Mouse (Mus musculus) lung, adult 18-20 months (tissue): ENCODE data around the gene Cpsf6.
"Not testable (repeated sequence)": the region's sequence is repeated elsewhere in the genome, so short reads cannot be mapped to it uniquely, and the experiment has no call there.

Source experiments
- DNase-seq, 2 experiments: peaks; one replicate each; pipeline ENCODE4 v3.0.0; 2022; ENCODE audit warnings: mixed read lengths in 2 of 2

The Cpsf6 gene

DNA sequence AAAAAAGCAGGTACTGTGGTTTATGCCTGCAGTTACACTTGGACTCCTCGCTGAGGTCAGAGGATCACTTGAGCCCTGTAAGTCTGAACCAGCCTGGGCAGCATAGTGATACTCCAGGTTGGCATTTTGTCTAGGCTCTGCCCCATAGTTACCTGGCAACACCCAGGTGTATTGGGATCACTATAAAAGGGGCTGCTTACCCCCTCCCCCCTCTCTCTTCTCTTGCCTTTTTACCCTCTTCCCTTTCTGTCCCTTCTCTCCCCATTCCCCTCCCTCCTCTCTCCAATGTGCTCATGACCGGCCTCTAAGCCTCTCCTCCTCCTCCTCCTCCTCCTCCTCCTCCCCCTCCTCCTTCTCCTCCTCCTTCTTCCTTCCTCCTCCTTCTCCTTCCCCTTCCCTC lies 19.4 kb upstream of the Cpsf6 start:
- no peak for DNase-seq

DNA sequence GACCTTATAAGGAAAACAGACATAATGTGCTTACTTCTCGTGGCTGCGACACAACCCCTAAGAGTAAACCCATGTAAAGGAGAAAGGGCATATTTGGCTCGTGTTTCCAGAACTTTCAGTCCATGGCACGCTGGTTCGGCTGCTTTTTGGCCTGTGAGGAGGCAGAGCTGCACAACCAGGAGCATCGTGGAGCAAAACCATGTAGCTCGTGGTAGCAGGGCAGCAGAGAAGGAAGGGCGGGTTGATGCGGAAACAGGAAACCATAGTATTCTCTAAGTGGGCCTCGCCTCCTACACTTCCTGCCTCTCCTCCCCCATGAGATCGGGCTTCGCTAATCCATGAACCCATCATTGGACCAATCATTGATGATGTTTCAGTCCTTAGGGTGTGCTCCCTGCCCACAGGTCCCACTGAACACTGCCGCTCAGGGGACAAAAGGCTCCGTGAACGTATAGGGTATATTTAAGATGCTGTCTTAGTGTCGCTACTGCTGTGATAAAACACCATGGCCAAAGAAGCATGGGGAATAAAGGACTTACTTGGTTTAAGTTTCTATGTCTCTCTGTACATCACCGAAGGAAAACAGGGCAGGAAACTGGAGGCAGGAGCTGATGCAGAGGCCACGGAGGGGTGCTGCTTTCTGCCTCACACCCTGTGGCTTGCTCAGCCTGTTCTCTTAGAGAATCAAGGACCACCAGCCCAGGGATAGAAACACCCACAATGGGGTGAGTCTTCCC lies 18.4 kb upstream of the Cpsf6 start:
- no peak for DNase-seq

DNA sequence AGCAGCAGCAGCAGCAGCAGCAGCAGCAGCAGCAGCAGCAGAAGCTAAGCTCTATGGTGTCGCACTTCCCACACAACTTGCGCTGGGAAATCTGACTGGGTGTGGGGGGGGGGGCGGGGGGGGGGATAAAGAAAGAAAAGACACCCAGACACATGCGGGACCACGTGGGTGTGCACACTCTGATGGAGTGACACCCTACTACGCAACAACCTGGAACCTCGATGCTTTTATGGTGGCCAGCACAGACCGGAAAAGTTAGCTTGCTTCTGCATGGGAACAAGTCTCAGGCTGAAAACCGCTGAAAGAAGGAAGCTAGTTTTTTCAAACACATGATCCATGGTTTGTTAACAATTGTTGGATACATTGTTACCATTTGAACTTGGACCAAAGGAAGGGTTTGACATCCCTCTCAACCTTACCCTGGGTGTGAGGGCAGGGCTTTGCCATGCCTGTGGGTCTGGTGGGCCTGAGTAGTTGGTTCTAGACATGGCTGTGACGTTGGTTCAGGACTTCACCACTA lies 17.4 kb upstream of the Cpsf6 start:
- DNase-seq = peak in 1 of 2 experiments; percentile 16

DNA sequence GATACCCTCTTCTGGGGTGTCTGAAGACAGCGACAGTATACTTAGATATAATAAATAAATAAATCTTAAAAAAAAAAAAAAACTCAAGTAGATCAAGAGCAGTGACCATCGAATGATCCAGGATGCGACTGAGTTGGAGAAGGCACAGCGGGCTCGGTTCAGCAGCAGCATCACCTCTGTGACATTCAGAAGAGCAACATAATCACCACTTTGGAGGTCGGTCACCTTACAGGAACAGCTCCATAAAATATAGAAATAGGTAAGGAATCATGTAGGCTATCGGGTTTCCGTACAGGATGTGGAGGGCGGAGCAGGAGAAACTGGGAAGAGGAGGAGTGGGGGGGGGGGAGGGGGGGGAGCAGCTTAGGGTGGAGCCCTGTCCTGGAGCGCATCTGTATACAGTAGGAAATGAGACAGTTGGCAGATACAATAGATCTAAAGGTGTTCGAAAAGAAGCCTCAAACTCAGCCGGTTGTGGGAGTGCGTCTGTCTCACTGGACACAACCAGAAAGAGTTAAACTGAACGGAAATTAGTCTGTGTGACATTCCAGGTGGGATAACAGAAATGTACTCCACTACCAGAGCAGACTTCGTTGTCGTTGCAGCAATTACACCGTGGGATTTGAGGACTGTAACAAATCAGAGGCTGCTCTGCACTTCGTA lies 16.7 kb upstream of the Cpsf6 start:
- DNase-seq = no peak

DNA sequence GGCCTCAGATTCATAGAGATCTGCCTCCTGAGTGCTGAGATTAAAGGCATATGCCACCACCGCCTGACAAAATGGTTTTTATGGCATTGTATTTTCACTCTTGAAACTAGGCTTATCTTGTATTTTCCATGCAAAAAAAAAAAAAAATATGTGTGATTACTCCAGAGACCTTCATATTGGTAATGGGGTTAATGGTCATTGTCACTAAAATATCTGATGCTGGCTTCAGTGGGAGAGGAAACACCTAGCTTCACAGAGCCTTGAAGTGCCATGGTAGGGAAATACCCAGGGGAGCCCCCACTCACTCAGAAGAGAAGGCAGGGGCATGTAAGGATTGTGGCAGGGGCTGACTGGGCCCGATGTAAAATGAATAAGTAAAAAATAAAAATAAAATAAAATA lies 16.0 kb upstream of the Cpsf6 start:
- DNase-seq = no peak

DNA sequence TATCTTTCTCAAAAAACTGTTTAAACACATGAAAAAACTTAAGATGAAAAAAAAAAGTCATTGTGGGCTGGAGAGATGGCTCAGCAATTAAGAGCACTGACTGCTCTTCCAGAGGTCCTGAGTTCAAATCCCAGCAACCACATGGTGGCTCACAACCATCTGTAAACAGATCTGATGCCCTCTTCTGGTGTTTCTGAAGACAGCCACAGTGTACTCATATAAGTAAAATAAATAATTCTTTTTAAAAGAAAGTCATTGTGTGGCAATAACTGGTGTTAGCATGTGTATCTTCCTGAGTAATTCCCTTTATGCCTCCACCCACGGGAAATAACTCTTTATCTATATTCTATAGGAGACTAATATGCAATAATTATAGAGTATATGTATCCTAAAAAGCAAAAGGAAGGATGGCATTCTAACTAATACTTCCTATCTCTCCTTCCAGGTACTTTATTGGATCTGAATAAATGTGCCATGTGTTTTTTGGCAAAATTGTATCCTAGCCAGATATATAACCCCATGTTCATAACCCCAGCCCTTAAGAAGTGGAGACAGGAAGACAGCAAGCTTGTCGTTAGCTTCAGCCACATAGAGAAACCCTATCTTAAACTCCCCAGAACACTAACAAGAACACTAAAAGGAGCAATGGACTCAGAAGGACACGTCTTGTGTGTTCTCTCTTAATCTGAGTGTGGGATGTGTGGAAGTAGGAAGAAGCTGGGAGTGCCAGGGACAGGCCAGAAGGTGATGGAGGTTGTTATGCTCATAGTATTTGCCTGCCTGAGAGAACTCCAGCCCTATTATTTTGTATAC lies 15.1 kb upstream of the Cpsf6 start:
- no peak for DNase-seq

DNA sequence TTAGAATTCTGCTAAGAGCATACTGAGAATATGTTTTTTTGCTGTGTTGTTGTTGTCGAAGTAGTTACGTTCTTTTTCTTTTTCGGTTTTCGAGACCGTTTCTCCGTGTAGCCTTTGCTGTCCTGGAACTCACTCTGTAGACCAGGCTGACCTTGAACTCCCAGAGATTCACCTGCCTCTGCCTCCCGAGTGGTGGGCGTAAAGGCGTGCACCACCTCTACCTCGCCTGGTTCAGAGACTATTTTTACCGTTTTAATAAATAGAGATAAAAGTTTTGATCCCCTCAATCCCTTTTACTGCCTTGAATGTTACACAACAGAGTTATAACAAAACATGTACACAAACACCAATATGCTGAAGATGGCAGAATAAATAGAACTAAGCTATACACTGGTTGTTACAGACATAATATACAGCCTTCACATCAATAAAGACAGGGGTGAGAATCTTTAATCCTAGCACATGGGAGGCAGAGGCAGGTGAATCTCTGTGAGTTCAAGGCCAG lies 14.1 kb upstream of the Cpsf6 start:
- DNase-seq = no peak

DNA sequence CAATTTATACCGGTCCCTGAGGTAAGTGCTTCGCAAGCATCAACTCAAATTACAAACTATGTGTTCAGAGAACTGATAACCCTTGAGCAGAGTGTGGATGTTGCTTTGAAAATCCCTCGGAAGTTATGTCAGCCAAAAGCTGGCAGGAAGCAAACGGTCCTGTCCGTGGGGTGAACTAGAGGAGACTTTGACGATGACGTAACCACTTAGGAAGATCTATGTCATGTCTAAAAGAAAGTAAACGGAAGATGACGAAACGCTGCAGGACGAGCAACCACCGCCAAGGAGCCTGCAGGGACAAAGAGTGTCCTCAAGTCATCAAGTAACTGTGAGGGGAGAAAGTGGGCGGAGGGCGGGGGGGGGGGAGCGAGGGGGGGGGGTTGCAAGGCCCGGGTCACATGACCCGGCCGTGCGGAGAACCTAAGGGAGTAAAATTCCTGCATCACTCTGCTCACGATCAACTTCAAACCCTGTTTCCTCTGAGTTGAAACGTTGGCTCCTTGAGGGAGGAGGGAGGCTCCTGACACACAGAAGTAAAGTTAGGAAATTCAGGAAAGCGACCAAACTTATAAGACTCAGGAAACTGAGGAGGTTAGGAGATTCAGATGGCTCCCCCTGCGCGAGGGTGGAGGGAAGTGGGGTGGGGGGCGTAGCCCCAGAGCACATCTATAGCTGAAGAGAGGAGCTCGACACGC lies 13.5 kb upstream of the Cpsf6 start:
- peak; percentile 34 to 54 for DNase-seq

DNA sequence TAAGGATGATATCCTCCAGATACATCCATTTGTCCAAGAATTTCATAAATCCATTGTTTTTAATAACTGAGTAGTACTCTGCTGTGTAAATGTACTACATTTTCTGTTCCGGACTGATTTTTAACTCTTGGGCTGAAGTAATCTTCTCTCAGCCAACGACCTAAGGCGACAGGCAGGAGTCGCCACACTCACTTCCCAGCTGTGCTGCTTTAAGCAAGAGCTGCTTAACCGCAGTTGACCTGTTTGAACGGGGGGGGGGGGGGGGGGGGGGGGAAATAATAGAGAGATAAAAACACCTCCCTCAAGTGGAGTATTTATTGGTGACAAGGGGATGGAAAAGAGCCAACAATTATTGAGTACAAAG lies 13.0 kb upstream of the Cpsf6 start:
- peak in 1 of 2 experiments; percentile 13 for DNase-seq

- DNase-seq = not testable (repeated sequence)
Observed at GRCm38 (mm10) chr10:117392397-117392796, 12.6 kb upstream of the Cpsf6 start.

DNA sequence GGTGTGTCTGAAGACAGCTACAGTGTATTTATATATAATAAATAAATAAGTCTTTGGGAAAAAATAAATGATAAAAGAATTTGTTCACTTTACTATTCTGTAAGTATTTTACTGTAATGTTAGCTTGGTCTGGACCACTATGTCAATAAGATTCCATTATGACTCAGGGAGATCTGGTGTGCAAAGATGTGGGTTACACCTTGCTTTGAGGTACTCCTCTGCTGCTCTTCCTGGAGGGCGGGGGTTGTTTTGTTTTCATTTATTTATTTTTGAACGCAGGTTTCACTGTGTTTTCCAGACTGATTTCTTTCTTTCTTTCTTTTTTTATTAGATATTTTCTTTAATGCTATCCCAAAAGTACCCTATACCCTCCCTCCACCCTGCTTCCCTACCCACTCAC lies 12.0 kb upstream of the Cpsf6 start:
- DNase-seq = no peak

DNA sequence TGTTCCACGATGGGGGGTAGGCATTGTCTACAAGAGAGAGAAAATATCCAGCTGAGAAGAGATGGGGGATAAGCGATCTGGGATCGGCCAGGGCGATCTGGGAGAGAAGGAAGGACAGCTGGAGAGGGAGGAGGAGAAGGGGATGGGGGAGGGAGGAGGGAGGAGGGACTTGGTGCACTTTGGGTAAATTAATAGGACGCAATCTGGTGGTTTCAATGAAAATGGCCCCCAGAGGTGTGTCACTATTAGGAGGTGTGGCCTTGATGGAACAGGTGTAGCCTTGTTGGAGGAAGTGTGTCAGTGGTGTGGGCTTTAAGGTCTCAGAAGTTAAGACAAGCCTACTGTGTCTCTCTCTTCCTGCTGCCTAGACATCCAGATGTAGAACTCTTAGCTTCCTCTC lies 11.2 kb upstream of the Cpsf6 start:
- no peak for DNase-seq

DNA sequence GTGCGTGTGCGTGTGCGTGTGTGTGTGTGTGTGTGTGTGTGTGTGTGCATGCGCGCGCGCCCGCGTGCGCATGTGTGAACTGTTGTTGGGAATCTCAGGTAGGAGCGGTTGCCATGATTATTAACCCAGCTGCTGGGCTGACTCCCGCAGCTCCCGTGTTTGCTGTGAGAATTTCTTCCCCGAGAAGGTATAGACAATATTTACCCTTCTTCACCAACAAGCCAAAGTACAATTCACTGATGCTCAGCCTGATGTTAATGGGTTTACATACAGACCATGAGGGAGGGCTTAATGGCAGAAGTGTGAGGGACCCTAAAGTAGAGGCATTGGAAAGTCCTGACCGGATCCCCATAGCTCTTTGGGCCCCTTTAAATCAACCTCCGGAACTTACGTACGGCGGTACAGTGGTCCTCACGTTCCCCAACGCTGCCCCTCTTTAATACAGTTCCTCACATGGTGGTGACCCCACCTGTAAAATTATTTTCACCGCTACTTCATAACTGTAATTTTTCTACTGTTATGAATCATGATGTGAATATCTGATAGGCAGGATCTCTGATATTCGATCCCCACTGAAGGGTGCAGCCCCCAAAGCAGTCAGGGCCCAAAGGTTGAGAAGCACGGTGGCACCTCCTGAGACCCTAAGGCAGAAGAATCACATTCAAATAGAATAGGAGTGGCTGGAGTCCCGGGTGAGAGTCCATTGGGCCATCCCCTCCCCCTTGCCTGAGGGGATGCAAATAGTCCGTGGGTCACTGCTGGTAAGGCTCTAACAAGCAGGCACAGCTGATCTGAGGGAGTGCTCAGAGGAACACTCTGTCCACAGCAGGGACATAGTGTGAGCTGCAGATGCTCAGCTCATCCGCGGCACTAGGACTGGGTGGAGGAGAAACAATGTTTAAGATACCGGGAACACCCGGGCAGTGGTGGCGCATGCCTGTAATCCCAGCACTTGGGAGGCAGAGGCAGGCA lies 10.4 kb upstream of the Cpsf6 start:
- DNase-seq = no peak

GRCm38 (mm10) chr10:117389371-117389740 lies 9.5 kb upstream of the Cpsf6 start:
- no peak for DNase-seq

GRCm38 (mm10) chr10:117388637-117389370 lies 9.0 kb upstream of the Cpsf6 start:
- no peak for DNase-seq

DNA sequence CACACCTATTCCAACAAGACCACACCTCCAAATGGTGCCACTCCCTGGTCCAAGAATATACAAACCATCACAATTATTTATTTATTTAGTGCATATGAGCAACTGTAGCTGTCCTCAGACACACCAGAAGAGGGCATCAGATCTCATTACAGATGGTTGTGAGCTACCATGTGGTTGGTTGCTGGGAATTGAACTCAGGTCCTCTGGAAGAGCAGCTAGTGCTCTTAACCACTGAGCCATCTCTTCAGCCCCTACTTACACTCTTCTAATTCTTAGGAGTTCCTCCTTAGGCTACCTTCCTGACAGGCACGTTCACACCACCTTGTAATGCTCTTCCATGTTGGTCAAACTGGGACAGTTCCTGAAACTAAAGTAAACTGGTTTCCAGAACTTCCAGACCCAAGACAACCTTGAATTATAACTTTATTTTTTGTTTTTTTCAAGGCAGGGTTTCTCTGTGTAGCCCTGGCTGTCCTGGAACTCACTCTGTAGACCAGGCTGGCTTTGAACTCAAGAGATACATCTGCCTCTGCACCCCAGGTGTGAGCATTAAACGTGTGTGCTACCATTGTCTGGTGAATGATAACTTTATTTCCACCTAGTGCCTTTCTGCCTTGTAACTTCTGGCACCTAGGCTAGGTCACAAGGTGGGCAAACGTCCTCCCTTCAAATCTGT lies 8.3 kb upstream of the Cpsf6 start:
- not testable (repeated sequence) for DNase-seq

DNA sequence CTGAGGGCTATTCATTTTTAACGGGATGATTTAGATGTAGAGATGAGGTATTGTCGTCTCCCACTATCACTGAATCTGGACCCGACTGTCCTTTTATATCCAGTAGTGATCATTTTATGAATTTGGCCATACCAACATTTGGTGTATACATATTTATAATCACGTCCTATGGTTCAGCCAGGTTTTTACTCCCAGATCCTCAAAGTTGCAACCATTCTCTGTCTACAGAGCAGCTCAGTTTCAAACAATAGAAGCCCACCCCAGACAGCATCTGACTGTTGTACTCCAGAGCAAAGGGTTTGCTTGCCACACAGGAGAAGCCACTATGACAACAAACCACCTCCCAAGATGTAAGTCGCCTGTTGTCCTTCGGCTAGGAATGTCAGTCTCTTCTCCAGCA lies 7.2 kb upstream of the Cpsf6 start:
- DNase-seq = no peak

GRCm38 (mm10) chr10:117386261-117386660 lies 6.4 kb upstream of the Cpsf6 start:
- DNase-seq = no peak

DNA sequence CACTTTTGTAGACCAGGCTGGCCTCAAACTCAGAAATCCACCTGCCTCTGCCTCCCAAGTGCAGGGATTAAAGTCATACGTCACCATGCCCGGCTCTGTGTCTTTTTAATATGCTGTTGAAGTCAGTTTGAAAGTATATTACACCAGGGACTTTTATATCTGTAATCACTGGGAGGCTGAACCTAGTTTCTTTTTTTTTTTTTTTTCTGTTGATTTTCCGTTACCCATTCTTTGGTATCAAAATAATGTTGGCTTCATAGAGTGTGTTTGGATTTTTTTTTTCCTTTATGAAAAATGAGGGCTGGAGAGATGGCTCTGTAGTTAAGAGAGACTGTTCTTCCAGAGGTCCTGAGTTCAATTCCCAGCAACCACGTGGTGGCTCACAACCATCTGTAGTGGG lies 5.6 kb upstream of the Cpsf6 start:
- DNase-seq = no peak

- no peak for DNase-seq
Observed at GRCm38 (mm10) chr10:117385086-117385430, 5.2 kb upstream of the Cpsf6 start.
